Mouse (Mus musculus) lung, adult 2 months (tissue): Measurements from ENCODE around the gene Hist1h1t.

ENCODE experiments used
- CTCF ChIP-seq: fragments of 200-500 bp; IDR thresholded peaks from 2 replicates; pipeline ENCODE4 v1.5.1; 2011; ENCODE audit warnings: mild to moderate bottlenecking, low read length, control low read depth; ENCODE audit not compliant: insufficient read depth
- POLR2A ChIP-seq: fragments of 200-500 bp; IDR thresholded peaks from 2 replicates; pipeline ENCODE4 v1.6.1; 2011; ENCODE audit warnings: low read depth, mild to moderate bottlenecking, control low read depth, low read length, borderline replicate concordance; ENCODE audit errors: extremely low read depth

GRCm38 (mm10) chr13:23685966-23686365 lies 9.6 kb upstream of the Hist1h1t start:
- TF ChIP-seq CTCF (no peak), POLR2A (no peak)
